Mouse (Mus musculus) mouse embryonic stem cell (cell line): ENCODE data around the gene Dock1.

Experiments
- in situ Hi-C, 2 experiments: fragments of 300-500 bp; cut with MboI; formaldehyde crosslinking; loops; 1 replicate in 1 of 2; 3 replicates in 1 of 2; pipeline ENCODE4 v1.14.3; 2019 to 2020; ENCODE audit warnings: low sequenced_read_pairs in 2 of 2, low pct_unique_long_range_greater_than_20kb in 1 of 2, mixed read lengths in 1 of 2; ENCODE audit not compliant: unreplicated experiment in 1 of 2

Gene Dock1

DNA sequence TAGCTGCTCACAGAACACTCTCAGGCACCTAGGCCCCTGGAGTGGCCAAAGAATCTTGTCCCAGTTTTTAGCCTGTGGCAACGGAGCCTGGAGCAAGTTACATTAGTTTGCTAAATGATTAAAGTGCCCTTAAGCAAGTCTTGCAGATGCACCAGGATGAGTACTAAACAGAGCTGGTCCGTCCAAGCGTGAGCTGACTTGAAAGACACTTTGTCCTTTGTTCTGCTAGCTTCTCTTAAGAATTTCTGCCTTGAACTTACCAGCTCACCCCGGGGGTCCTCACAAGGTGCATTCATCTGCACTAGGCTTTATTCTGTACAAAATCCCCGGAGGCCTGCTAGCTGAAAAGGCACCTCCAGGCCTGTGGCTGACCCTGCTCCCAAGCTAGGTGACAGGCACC lies 394.8 kb downstream of the Dock1 start:
- in situ Hi-C loops: no loop called here

DNA sequence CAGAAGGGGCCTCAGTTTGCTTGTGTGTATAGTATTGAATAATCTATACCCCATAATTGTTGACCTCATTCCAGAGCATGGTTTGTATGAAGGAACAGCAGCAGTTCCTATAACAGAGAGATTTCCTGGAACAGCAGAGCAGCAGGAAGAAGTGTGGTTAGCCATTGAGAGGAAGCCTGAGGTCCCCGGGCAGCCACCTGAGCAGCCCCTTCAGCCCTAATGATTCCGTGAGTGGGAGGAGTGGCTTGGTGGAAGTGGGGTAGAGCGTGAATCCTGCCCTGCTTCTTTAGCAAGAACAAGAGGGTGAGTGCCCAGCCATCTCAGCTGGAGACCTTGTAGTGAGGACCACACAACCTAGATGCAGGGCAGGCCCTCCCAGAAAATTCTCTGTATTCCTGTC lies 398.4 kb downstream of the Dock1 start:
- in situ Hi-C loops: no loop called here

DNA sequence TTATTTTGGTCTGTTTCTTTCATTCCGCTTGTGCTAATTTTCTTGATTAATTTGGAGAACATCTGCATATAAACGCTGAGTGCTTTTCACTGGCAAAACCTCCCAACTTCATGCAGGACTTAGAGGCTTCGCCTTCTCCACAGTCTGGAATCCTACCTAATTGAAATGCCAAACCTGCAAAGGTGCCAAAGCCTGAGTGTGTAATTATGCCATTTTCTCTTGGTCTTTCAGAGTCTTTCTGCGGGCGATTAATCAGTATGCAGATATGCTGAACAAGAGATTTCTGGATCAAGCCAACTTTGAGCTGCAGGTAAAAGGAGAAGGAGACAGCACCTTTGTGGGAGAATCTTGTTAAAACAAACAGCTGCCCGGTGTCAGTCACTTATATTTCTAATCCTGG lies 406.4 kb downstream of the Dock1 start:
- in situ Hi-C loops: no loop called here

DNA sequence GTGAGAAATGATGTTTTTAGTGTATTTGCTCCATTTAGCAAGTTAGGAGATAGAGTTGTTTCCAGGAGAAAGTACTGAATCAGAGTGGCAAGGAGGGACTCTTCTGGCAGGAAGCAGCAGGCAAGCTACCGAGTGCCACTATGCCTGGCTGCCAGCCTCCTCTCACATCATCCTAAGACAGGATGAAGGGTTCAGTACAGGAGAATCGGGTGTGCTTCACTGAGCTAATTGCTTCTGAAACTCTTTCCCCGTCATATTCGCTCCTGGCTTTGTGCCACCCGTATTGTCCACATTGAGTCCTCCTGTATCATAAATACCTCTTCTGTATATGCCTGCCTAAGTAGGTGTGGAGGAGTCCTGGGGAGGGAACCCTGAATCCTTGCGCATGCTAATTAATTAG lies 406.9 kb downstream of the Dock1 start:
- in situ Hi-C loops: no loop called here

DNA sequence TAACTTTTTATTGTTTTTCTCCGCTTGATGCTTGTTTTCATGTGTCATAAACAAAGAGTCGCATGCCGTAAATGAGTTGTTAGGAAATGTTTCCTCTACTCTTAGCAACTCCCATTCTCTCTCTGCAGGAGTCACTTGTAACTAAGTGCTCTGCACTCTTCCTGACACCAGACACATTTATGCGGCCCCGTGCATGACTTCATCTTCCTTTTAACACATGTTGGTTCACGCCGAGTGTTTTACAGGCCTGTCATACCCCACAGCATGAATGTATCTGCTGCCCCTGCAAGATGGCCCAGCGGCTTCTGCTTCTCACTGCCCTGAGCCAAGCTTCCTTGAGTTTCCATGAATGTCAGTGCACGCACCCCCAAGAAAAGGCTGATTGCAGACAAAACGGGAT lies 407.4 kb downstream of the Dock1 start:
- in situ Hi-C loops: no loop called here

DNA sequence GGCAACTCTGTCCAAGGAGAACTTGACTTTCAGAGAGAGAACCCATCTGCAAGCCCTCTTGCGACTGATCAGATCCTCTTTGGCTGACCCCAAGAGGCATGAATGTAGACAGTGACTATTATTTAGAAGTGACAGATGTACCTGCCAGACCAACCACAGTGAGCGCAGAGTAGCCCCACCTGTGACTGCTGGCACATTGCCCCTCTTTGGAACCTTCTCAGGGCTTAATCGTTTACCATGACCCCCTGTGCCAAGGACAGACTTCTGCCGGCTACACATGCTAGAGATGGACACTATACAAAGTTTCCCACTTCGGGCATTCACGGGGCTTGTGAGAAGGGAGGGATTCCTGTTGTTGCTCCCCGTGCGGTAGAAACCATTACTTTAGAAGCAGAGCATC lies 413.0 kb downstream of the Dock1 start:
- in situ Hi-C loops: no loop called here

DNA sequence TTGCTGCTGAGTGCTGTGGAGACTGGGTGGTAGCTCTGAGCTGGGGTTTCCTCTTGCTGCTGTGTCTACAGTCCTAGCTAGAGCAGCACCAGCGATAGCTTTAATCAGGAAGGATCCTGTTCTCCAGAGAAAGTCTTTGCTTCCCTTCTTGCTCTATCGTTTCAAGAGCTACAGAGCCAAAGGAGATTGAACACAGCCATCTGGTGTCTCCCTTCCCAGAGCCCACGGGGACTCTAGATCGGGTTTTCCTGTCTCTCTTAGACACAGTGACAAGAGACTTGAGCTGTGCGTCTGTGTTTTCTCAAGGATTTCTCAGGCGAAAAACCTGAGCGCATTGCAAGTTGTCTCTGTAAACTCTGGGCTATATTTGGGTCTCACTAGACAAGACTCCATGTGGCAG lies 413.6 kb downstream of the Dock1 start:
- in situ Hi-C loops: no loop called here

DNA sequence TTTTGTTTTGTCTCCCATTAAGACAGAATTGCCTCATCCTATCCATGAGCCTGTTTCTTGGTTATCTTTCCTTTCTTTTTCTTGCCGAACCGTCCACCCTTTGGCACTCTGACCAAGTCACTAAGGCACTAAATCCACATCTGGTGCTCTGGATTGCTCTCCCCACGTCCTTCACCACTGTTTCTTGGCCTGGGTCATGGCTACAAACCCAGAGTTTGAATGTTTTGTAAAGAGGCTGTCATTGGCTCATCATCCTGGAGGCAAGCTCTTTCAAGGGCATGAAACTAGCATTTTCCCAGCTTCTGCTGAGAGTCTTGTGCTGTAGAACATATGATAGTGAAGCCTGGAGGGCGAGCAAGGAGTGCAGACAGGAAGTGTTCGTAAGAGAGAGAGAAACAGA lies 416.1 kb downstream of the Dock1 start:
- in situ Hi-C loops: no loop called here

DNA sequence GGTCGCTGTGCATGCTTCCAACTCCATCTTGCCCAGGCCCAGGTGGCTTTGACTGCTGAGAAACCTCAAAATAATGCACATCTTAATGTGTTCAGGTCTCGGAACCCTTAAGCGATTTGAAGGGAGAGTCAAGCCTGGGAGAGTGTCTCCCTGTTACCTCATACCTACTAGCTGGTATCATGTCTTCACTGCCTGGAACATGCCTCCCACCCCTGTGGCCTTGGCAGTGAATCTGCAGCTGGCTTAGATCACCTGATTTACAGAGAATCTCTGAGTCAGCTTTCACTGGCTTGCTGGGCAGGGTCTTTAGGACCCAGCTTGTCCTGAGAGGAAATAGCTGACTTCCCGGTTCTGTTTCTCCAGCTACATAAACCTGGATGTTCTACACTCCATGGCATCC lies 419.2 kb downstream of the Dock1 start:
- in situ Hi-C loops: no loop called here

DNA sequence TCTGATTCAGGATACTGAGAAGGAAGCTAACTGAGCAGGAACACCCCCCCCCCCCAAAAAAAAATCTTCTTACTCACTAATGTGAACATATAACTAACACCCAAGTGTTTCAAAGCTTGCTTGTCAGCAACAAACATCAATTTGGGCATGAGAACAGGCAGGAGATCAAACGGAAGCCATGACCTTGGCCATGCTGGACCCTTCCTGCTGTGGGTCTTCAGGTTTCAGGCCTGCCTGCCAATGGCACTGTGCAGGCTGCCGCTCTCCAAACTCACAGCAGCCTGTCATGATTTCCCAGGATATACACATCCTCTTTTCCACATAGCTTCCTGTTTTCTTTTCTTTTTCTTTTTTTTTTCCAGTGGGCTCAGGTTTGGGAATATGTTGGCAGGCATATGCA lies 423.4 kb downstream of the Dock1 start:
- in situ Hi-C loops: no loop called here

DNA sequence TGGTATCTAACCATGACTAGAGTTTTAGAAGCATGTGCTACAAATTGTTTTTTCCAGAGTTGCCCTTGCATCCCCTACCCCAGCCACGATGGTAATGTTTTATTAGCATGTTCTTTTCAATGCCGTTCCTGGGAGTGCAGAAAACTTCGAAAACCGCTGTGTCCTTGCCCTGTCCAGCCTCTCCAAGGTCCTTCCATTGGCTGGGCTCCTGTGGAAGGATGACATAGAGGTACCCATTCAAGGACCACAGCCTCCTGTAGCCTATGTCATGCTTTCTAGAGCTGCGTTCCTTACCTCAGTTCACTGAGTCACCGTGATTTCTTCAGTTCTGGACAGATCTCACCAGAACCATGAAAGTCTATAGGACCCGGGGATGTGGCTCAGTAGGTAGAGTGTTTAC lies 431.5 kb downstream of the Dock1 start:
- in situ Hi-C loops: no loop called here

DNA sequence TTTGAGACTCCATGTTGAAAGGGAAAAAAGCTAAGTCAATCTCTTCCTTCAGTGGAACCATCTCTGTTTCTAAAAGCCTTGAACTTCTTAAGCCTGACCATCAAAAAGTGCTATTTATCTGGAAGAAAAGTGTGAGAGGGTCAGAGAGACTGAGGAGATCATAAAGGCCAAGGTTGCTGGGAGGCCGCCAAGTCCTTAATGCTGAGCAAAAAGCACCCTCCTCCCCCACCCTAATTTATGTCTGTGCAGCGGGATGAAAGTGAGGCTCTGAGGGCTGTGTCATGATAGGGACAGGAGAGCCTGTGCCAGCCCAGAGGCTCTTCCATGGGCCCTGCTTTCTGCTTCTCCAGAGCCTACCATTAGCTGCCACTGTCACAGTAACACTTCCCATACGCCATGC lies 436.1 kb downstream of the Dock1 start:
- in situ Hi-C loops: no loop called here

DNA sequence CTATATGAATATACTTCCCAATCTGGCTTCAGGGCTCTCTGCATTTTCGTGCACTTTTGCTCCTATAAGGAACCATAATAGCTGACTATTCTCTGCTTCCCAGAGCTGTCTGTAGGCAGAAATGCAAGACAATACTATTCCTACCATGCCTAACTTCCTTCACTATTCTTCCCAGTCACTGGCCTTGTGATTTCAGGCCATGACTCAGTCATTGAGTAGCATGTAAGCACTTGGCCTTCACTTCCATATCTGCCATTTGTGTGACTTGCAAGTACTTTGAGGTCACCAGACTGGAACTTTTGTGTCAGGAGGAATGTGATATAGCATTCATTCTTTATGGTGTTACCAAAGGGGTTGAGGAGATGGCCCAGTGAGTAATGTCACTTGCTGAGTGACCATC lies 439.9 kb downstream of the Dock1 start:
- in situ Hi-C loops: no loop called here

DNA sequence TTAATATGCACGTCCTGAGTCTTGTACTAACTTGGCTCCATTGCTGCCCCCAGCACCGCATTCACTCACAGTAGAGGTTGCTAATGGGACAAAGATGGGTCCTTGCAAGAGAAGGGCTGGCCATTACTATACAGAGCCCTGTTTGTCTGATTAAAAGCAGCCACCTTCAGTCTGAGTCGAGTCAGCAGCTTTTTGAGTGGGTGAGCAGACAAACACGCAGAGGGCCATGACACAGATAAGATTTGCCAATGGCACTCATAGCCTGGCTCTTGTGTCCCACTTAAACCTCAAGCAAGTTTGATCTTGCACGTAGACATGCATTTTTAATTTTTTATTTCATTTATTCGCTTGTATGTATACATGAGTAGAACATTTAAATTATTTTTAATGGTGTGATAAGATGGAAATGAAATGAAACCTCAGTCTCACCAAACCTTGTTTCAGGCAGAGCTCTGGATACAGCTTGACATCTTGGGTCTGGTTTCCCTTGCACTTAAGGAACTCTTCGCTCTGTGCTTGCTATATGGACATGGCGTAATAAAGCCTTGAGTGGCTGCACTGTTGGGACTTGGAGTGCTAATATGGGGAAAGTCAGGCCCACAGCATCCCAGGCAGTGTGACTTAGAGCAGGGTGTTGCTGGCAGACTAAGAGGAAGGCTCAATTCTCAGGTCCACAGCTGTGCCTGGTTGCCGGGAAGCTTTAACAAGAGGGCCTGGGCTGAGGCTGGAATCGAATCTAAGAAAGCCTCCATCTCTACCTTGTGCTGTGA lies 455.0 kb downstream of the Dock1 start:
- in situ Hi-C loops: no loop called here

DNA sequence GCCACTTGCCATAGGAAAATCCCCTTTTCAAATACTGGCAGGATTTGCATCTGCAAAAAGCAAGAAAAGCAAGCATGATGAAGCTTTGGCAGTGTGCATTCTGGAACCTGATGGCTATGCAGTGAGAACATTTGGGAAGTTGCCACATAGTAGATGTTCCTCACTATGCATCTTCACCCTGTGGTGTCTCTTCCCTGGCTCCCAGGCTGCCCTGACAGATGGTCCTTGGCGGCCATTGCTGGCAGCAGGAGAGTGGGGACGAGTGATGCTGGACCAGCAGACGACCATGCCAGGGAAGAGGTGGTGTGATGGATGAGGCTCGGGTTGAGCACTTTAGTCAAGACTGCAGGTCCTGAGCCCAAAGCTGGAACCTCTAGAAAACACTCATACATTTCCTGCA lies 462.0 kb downstream of the Dock1 start:
- in situ Hi-C loops: no loop called here

DNA sequence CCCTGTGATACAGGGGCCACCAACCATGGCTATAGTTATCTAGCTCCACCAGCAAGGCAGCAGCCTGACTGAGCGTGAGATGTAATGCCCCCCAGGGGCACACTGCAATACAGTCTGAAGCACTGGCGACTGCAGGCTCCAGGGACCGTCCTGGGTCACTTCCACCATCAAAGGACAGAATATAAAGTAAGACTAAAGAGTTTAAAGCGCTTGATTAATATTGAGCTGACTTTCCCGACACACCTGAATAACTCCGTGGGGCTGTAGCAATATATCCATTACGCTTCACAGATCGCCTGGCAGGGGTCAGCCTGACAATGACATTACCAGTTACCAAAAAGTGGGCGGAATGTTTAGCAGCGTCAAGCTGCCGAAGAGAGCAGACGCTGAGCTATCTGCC lies 464.2 kb downstream of the Dock1 start:
- in situ Hi-C loops: no loop called here

DNA sequence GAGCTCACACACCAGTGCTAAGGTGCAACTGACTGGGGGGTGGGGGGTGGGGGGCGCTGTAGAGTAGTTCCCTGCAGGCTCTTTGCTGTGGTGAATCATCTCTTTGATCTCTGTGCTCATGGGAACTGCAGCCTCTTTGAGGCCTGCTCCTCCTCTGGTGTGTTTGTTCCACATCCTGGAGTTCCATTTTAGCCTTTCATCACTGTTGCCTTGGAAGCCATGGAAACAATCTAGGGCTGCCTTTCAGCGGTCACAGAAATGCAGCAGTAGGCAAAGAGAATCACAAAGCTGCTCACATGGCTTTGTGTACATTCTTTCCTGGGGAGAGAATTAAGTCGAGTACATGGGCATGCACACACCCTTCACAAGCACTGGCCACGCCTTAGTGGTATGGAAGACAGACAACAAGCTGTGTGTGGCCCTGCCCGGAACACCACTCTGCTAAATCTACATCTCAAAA lies 468.7 kb downstream of the Dock1 start:
- in situ Hi-C loops: no loop called here

DNA sequence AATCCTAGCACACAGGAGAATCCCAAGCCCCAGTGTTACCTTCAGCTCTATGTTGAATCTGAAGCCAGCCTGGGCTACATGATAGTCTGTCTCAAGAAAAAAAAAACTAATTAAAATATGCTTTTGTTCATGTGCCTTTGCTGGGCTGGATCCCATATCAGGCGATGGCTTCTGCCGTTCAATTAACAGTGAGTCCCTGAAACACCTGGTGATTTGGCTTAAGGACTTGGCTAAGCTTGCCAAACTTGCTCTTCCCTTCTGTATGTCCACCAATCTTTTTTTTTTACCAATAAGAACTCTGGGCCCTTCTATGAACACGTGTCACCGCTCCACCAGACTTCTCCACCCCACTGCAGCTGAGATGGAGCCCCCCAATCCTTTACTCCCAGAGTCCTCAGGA lies 474.3 kb downstream of the Dock1 start:
- in situ Hi-C loops: no loop called here

DNA sequence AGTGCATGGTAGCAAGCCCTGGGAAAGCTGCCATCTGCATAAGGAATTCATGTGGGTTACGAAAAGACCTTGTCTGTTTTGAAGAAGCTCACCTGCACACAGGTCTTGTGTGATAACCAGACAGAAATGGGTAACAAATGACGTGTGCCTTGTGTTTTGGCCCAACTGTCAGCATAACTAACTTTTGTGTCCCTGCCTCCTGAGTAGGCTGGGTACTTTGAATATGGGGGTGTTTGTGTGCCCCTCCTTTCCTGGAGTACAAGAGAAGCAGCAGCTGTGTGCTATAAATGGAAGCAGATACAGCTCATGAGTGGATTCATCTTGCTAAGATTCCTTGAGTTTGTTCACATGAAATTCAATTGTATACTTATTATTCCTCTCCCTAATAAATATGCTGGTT lies 480.5 kb downstream of the Dock1 start:
- in situ Hi-C loops: loop anchor here in 1 of 2 experiments (25.0 kb wide), 1 partner anchor 189 kb away; no protein-coding TSS in a partner anchor

DNA sequence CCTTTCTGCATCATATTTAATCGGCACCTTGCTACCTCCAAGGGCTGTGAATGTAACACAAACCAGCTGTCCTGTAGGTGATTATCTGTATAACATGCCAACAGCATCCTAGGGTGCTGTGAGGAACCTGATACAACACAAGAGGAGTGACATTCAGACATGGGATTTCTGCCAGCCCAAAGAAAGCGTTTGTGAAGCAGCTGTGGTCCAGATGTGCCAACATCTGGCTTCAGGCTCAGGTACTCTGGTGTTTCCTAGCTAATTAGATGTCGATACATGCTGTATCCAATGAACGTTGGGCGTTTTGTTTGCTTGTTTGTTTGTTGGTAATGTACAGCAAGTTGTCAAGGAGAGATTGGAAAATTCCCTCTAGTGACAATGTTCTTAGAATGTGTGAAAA lies 487.1 kb downstream of the Dock1 start:
- in situ Hi-C loops: loop anchor here in 1 of 2 experiments (25.0 kb wide), 1 partner anchor 195 kb away; no protein-coding TSS in a partner anchor
